Mouse (Mus musculus) thymus, adult 18-20 months (tissue): Measurements from ENCODE around the gene Ccdc8.

ENCODE experiments used
- DNase-seq, 2 experiments: peaks; one replicate each; pipeline ENCODE4 v3.0.0; 2022; ENCODE audit warnings: mixed read lengths in 2 of 2

Gene Ccdc8

GRCm38 (mm10) chr7:16978173-16978572, 14.3 kb upstream of the Ccdc8 start:
- DNase-seq, result no peak

DNA sequence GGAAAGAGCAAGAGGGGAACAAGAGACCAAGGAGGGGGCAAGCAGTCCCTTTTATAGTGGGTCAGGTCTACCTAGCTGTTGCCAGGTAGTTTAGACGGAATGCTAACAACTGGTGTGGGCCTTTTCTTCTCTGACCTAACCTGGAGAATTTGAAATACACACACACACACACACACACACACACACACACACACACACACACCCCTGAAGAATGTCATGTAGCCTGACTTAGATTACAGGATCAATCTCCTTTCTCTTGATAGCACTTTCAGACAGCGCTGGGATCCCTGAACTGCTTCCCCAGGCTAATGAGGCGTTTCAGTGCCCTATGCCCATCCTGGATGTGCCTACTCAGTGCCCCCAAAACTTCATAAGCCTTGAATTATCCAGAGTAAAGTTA, 13.9 kb upstream of the Ccdc8 start:
- DNase-seq, result no peak

GRCm38 (mm10) chr7:16980348-16980747, 12.2 kb upstream of the Ccdc8 start:
- DNase-seq, result peak; percentile 64 to 73

GRCm38 (mm10) chr7:16982859-16983568, 9.5 kb upstream of the Ccdc8 start, which contains the start of gene Gm42372:
Gm42372 (plus strand) TSS chr7:16983086.
- DNase-seq, result peak; percentile 82 to 87

GRCm38 (mm10) chr7:16987541-16988149, 4.9 kb upstream of the Ccdc8 start:
- DNase-seq, result no peak

- no peak for DNase-seq
These were observed 4.1 kb upstream of the Ccdc8 start for GRCm38 (mm10) chr7:16988405-16988804.

- DNase-seq, result no peak
These were observed 2.3 kb upstream of the Ccdc8 start for GRCm38 (mm10) chr7:16990006-16990744.

- DNase-seq, result no peak
These were observed 642 bp upstream of the Ccdc8 start for GRCm38 (mm10) chr7:16991681-16992450.

DNA sequence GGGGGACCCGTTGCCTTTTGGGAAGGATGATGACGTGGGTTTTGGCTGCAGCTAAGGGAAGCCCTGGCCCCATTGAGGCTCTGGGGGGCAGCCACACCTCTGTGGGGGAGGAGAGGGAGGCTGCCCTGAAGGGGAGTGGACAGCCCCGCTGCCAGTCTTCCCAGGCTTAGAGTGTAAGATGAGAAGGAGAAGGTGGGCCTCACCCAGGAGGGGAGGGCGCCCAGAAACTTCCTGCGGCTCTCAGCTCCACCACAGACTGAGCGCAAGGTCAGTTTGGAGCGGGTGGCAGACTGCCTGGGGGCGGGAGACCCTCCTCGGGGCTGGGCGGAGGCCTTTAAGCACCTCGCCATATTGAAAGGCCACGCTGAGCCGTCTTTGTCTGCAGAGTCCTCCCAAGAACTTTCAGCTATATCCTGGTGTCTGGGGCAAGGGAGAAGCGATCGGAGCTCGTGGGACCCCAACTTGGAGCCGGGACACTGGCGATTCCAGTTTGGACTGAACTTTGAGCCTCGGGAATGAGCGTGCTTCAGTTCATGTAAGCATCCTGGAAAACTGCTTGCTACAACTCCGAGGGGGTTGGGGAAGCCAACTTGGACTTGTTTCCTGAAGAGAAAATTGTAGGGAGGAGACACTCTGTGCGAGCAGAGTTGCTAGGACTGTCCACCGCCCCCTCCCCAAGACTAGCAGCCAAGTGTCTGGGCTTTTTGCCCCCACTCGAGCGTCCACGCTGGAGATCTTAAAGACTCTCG, 1.3 kb downstream of the Ccdc8 start:
- DNase-seq, result no peak

GRCm38 (mm10) chr7:16994400-16994799, 1.9 kb downstream of the Ccdc8 start:
- DNase-seq, result no peak

DNA sequence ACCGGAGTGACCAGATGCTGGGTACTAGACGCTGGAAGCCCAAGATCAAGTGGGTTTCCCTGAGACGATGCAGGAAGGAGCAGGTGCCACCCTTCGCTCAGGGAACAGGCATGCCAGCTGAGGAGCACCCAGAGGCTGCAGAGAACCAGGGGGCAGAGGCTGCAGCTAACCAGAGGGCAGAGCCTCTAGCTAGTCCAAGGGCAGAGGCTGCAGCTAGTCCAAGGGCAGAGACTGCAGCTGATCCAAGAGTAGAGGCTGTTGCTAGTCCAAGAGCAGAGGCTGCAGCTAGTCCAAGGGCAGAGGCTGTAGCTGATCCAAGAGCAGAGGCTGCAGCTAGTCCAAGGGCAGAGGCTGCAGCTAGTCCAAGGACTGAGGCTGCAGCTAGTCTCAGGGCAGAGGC, 2.8 kb downstream of the Ccdc8 start:
- DNase-seq, result no peak

- no peak for DNase-seq
These were observed 6.7 kb downstream of the Ccdc8 start for GRCm38 (mm10) chr7:16999233-16999632.

DNA sequence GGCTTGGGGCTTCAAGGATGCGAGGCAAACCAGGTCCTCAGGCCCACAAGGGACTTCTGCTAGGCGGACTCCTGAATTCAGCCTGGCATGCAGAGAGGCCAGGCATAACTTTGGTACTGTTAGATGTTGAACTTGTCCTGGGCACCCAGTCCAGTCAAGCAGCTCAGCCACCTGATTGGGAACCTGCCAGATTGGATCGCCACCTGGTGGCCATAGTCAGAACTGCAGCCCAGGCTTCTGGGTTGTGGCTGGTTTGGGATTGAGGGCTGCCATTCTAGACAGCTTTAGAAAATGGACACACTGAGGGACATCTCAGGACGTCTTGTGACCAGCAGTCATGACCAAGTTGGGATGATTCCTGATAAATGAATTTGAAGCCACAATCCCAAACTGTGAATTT, 7.1 kb downstream of the Ccdc8 start:
- DNase-seq, result peak; percentile 61 to 67

DNA sequence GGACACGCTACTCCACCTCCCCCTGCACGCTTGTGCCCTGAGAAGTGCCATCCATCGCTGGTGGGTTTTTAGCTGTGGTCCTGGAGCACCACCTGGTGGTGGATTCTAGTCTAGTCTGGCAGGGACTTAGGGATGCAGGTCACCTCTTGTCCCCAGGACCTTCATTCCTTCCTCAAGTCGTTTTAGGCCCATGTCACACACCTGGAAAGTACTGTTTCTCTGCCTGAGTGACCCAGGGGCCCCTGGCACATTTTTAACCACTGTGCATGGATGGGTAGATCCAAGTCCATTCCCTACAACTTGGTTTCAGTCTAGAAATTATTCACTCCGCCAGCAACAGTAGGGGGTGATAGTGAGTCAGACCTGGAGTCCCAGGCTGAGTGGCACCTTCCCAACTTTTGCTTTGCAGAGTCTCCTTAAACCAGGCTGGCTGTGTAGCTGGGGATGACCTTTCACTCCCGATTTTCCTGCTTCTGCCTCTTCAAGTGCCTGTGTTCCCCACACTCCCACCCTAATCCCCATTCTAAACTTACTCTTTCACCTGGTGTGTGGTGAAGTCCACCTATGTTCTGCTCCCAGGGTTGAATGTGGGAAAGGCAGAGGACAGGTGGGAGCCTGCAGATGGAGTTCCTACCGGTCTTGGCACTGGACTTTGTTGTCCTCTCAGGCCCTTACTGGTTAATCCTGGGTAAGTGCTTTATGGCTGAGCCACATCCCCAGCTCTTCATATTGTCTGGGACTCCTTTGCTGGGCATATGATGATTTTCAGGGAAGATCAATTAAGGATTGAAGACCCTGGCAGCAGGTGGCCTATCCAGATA, 10.1 kb downstream of the Ccdc8 start:
- peak; percentile 45 to 65 for DNase-seq

GRCm38 (mm10) chr7:17003230-17003960, 10.9 kb downstream of the Ccdc8 start:
- no peak for DNase-seq

DNA sequence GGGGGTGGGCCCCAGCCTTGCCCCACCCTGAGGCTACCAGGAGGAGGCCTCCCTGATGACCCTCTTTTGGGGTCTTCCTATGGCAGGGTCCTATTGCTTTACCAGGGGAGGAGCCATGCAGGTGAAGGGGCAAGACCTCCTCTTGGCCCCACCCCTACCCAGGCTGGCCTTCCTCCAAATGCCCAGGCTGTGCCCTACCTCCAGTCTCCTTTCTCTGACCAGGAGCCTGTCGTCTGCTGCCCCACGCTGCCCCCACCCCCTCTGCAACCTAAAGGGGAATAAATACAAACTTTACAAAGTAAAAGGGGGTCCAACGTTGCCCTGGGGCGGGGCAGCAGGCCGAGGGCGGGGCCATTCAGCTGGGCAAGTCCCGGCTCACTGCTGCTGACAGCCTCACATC, 12.2 kb downstream of the Ccdc8 start:
- DNase-seq, result no peak

DNA sequence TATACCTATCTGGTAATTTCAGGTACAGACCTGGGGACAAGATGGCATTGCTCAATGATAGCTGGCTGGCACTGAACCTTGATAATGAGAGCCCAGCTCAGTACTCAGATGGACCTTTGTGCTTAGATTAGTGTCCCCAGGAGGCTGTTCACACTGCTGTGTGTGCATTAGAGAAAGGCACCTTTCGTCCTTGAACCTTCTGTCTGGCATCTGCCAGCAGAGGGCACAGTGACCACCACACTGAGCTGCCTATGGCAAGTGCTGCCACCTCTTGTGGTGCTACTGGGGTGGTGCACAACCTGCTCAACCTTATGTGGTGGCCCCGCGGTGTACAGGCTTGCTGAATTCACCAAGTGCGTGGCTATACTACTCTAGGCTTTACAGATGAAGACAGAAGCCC, 14.8 kb downstream of the Ccdc8 start:
- DNase-seq, result no peak

DNA sequence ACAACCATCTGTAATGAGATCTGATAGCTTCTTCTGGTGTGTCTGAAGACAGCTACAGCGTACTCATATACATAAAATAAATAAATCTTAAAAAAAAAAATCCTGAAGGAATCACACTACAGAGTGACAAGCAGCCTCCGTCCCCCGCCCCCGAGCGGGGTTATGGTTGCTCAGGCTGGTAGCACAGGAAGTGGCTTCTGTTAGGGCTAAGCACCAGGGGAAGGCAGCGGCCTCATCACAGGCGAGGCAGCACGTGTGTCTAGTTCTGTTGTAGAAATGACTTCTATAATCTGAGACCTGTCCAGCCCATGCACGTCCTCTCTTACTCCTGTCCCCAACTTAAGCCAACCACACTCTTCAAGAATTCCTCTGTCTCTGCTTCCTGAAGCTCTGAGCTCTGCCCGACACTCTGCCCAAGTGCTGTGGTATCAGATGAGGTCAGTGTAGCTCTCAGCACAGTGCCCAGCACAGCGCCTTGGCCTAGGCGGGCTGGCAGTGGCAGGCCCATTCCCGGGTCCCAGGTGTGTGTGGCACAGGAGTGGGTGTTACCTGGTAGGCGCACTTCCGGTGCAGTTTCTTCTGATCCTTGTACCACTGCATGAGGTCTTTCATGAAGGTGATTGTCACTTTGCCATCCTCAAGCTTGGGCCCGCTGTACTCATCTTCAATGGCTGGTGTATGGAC, 17.0 kb downstream of the Ccdc8 start:
- DNase-seq, result peak; percentile 53 to 62

DNA sequence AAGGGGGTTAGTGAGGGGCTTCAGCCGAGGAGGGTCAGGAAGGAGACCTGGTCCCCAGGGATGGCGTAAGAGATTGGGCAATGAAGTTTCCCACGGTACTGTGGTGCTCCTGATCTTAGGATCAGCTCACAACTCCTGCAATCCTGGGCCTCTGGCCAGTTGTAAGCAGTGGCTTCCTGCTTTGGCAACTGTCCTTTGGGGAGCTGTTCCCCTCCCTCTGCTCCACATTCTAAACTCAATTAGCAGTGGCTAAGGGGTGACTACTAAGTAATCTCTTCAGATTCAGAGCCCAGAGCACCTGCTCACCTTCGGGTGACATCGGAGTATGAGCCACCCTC, 17.5 kb downstream of the Ccdc8 start:
- DNase-seq, result no peak

GRCm38 (mm10) chr7:17011909-17012590, 19.5 kb downstream of the Ccdc8 start:
- no peak for DNase-seq
